Mouse (Mus musculus) thymus, postnatal 10 days (tissue): ENCODE results near the gene Tcl1b1.
"Not testable (repeated sequence)": the region's sequence is repeated elsewhere in the genome, so short reads cannot be mapped to it uniquely, and the experiment has no call there.

Experiments
- DNase-seq, 2 experiments: peaks; one replicate each; pipeline ENCODE4 v3.0.0; 2021; ENCODE audit warnings: low spot score in 2 of 2

The Tcl1b1 gene

DNA sequence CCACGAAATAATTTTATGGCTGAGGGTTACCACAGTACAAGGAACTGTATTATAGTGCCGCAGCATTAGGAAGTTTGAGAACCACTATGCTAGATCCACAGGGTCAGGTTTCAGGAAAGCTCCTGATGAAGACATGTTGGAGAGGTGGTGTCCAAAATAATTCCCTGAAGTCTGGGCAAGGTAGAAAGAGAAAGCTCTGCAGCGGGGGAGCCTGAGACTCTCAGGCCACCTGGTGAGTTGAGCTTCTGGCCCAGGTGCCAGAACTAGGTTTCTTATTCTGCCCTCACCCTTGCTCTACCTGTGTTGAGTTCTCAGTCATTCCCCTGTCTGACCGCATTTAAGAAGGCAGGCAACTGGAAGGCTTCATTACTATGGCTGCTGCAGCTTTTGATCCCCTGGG, at the start of gene Tcl1b1:
TSS of gene Tcl1b1 (plus strand) at position 301 of the 400 bp plus-strand sequence.
- DNase-seq = no peak

DNA sequence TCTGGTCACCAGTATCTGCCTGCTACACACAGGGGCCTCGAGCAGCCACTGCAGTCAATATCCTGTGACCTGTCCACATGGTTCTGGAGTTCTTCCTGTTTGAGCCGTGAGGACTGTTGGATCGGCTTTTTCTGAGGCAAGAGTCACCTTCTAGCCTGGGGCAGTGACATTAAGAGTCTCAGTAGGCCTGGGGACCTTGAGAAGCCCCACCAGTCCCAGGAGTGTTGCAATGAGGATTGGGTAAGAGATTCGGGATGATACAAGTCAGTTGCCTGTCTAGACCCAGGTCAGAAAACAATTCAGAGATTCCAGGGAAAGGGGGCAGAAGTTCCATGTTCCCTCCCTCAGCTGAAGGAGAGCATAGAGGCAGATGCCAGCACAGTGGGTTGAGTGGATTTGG, 49.7 kb upstream of the Tcl1b1 start:
- DNase-seq = no peak

DNA sequence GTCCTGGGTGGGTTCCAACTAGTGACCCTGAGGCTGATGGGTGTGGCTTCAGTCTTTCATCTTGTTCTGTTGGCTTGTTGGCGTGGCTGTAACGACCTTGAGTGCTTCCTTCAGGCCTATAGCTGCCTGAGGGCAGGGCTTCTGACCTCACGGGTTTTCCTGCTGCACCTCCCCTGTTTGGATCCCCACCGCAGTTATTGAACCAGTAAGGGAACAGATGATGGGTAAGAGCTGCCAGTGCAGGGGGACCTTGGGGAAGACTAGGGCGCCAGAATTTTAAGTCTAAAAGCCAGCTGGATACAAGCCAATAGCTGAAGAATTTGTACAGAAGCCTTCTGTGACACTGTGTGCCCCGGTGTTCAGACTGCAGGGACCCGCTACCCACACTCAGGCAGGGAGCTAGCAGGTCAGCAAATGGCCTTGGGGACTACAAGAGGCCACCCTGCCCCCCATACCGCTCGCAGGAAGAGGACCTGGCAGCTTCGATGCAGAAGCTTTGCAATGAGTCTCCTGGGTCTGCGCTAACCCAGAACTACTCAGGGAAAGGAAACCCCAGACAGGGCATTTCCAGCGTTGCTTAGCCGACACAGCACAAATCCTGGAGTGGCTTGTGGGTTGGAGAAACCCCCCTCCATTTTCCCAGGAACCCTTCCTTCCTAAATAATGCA, 47.0 kb upstream of the Tcl1b1 start:
- no peak for DNase-seq

DNA sequence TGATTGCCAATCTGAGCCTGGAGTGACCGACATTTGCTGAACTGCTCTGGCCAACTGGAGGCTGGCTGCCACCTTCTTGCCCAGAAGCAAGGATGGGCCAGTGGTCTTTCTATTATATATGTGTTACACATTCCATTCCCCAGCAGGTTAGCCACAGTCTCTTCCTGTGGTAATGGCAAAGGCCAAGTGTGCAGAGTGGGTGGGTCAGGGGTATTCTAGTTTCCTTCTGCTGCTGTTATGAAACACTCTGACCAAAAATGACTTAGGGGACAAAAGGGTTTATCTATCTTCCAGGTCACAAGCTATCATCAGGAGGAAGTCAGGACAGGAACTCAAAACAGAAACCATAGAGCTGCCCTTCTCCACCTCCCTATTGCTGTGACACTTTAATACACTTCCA, 42.8 kb upstream of the Tcl1b1 start:
- DNase-seq = no peak

DNA sequence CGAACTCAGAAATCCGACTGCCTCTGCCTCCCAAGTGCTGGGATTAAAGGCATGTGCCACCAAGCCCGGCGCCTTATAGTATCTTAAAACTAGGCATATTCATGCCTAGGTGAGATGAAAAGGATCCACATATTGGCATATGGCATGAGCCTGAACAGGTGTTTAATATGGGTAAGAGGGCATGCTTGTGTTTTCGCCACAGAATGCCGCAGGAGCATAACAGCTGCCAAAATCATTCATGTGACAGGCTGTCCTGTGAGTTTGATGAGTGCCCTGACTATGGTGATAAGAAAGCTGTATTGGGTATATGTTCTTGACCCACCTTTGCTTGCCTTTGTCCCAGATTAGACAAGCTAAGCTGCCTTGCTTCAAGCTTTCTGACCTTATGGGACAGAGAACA, 34.1 kb upstream of the Tcl1b1 start:
- no peak for DNase-seq

DNA sequence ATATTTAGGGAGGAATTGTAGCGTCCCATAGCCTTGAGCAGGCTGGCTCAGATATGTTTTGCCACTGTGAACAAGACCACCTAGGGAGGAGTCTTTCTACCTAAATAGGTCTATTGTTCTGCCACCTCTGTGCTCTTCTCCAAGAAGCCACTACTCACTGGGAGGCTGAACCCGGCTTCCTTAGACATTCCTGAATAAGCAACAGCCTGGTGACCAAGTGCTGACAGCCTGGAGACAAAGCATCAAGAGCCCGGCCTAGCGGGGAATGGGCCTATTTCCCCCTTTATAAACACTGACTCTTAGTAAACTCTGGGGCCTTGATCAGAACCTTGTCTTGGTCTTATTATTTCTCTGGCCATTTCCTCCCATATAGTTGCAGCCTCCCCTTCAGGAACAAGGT, 33.0 kb upstream of the Tcl1b1 start:
- no peak for DNase-seq

DNA sequence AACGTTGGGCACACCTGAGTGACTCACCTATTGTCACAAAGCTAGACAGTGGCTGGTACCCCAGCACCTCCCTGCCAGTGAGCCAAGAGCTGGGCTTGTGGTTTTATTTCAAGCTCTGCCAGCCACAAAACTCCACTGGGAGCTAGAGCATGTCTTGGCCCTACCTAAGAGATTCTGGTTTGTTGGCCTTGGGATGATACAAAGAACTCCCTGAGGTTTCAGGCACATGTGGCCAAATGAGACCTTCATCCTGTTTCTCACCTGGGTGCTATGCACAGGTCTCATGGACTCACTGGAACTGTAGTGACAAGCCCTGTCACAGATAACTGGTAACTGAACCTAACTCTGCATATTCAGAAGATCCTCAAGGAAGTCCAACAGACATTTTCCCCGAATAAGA, 31.9 kb upstream of the Tcl1b1 start:
- no peak for DNase-seq

DNA sequence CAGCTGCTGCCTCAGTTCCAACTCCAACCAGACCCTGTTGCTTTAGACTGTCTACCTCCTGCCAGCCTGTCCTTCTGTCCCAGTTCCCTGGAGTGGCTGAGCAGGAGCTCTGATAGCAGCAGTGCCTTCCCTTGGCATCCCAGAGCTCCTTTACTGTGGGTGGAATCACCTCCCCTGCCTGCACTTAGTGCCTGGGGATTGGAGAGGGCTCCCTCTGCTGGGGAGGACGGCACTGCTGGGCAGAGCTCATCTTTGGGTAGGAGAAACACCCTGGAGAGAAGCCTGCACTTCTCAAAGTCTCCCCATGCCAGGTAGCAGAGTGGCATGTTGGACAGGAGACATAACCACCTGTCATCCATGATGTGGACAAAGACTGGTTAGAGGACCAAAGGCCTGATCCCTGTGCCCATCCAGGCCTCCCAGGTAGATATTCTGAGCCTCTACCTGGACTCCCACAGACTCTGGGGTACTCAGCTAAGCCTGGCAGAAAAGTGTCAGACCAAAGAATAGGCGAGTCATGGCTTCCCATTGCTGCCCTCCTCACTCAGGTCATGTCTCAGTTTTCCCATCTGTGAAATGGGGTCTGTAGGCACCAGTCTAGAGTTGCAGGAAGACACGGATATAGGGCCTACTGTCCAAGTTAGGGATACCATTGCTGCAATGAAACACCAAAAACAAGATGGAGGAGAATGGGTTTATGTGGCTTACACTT, 29.8 kb upstream of the Tcl1b1 start:
- not testable (repeated sequence) for DNase-seq

DNA sequence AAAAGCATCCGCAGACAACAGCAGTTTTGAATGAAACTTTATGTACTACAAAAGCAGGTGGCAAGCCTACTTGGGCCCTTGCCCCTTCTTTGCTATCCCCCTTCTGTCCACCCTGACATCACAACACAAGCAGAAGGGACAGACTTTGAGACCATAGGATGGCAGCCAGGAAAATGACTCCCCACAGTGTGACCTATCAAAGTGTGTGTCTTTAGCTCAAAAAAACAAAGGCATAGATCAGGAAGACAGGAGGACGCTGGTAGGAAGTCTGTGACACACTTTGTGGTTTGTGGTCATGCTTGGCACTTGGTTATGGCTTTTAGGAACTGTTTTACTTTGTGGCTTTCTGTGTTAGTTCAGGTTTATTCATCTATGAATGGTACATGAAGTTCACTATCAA, 25.3 kb upstream of the Tcl1b1 start:
- DNase-seq = not testable (repeated sequence)

DNA sequence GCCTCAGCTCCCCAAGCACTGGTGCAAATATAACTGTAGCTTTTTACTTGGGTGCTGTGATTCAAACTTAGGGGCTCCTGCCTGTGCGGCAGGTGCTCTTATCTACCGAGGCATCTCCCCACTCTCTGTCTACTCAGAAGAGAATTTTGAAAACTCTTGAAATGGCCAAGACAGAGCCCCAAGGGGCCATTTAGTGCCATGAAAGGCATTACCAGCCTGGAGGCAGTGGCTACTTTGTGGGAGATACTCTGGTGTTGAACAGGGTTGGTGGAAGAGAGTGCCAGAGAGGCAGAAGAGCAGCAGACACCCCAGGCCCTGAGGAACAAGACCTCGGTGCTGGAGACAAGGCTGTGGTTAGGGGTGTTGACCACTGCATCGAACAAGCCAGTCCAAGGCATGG, 24.7 kb upstream of the Tcl1b1 start:
- DNase-seq = not testable (repeated sequence)

DNA sequence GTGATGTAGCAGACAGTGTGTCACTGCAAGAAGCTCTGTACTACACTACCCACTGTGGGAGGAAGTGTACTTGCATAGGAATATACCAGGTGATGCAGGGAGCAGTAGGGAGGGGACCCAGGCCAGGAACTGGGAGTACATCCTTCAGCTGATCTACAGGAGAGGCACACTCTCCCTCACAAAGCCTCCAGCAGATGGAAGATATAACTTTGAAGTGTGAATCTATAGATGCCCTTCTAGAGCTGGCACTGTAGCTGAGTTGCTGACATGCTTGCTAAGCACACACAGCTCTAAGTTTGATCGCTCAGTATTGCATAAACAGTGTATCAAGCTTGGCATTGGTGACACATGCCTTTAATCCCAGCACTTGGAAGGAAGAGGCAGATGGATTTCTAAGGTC, 21.8 kb upstream of the Tcl1b1 start:
- not testable (repeated sequence) for DNase-seq

DNA sequence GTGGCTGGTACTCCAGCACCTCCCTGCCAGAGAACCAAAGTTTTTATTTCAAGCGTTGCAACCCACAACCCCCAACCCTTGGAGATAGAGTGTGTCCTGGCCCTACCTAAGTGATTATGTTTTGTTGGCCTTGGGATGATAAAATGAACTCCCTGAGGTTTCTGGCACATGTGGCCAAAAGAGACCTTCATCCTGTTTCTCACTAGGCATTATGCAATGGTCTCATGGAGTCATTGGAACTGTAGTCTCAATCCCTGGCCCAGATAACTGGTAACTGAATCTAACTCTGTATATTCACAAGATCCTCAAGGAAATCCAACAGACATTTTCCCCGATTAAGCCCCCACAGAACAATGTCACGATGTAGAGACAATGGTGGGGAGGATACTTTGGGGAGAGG, 16.4 kb upstream of the Tcl1b1 start:
- DNase-seq = no peak

DNA sequence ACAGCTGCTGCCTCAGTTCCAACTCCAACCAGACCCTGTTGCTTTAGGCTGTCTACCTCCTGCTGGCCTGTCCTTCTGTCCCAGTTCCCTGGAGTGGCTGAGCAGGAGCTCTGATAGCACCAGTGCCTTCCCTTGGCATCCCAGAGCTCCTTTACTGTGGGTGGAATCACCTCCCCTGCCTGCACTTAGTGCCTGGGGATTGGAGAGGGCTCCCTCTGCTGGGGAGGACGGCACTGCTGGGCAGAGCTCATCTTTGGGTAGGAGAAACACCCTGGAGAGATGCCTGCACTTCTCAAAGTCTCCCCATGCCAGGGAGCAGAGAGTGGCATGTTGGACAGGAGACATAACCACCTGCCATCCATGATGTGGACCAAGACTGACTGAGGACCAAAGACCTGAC, 14.6 kb upstream of the Tcl1b1 start:
- not testable (repeated sequence) for DNase-seq

DNA sequence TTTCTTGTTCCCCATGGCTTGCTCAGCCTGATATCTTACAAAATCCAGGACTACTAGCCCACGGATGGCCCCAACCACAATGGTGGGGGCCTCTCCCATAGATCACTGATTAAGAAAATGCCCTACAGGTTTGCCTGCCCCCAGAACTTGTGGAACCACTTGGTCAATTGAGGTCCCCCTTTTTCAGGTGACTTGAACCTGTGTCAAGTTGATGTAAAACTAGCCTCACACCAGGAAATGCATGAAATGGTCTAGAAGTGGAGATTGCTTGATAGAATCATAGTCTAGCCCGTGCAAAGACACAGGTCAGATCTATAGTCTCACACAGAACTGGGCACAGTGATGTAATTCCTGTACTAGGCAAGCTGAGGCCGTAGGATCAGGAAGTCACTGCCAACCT, 13.8 kb upstream of the Tcl1b1 start, which contains the start of gene Tcl1b2:
TSS of gene Tcl1b2 (plus strand) at position 301 of the 400 bp plus-strand sequence.
- DNase-seq = no peak

DNA sequence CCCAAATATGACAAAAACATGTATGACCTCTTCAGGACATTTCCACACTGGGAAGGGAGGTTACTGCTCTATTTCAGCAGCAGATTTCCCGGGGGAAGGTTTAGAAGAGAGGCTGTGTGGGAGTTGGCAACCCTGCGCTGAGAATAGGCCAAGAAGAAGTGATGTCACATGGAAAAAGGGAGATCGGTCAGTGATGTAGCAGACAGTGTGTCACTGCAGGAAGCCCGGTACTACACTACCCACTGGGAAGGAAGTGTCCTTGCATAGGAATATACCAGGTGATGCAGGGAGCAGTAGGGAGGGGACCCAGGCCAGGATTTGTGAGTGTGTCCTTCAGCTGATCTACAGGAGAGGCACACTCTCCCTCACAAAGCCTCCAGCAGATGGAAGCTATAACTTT, 4.2 kb upstream of the Tcl1b1 start:
- not testable (repeated sequence) for DNase-seq

DNA sequence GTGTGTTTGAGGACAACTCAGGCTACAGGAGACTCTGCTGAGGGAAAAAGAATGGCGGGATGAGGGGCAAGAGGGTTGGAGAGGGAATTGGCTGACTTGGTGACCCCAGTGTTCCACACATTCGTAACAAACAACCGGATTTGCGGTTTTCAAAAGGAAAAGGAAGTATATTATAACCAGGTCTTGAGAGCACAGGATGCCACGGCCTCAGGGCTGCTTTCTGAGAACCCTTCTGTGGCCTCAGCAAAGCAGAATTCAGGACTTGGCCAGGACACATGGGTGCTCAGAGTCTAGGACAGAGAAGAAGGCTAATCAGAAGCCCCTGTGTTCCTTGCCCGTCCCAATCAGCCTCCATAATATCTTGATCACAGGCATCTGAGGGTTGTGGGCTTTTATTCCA, 648 bp upstream of the Tcl1b1 start:
- no peak for DNase-seq

DNA sequence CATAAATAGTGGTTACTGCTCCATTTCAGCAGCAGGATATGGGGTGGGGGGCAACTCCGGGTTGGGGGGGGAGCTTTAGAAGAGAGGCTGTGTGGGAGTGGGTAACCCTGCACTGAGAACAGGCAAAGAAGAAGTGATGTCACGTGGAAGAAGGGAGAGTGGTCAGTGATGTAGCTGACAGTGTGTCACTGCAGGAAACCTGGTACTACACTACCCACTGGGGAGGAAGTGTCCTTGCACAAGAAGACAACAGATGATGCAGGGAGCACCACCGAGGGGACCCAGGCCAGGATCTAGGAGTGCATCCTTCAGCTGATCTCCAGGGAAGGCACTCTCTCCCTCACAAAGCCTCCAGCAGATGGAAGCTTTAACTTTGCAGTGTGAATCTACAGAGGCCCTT, 7.2 kb downstream of the Tcl1b1 start:
- DNase-seq = no peak

DNA sequence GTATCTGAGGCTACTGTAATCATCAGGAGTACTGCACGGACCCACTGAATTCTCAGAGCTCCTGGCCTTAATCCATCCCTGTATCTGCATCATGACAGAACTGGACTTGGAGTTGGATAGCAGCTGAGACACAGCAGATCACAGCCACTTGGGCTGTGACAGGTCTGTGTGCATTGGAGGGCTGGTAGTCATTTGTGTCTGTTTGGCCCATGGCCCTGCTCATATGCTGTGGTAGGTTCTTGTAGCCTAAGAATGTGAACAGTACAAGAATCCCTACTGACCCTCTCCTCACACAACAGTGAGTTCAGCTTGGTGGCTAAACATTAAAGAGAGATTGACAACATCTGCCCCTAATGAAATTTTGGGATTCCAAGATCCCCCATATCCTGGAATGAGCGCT, 13.9 kb downstream of the Tcl1b1 start:
- no peak for DNase-seq

DNA sequence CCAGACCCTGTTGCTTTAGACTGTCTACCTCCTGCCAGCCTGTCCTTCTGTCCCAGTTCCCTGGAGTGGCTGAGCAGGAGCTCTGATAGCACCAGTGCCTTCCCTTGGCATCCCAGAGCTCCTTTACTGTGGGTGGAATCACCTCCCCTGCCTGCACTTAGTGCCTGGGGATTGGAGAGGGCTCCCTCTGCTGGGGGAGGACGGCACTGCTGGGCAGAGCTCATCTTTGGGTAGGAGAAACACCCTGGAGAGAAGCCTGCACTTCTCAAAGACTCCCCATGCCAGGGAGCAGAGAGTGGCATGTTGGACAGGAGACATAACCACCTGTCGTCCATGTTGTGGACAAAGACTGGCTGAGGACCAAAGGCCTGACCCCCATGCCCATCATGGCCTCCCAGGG, 14.8 kb downstream of the Tcl1b1 start:
- peak; percentile 9 to 62 for DNase-seq

DNA sequence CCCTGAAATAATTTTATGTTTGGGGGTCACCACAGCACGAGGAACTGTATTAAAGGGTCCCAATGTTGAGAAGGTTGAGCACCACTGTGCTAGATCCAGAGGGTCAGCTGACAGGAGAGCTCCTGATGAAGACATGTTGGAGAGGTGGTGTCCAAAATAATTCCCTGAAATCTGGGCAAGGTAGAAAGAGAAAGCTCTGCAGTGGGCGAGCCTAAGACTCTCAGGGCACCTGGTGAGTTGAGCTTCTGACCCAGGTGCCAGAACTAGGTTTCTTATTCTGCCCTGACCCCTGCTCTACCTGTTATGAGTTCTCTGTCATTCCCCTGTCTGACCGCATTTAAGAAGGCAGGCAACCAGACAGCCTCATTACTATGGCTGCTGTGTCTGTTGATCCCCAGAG, 16.6 kb downstream of the Tcl1b1 start, which contains the start of gene Tcl1b5:
TSS of gene Tcl1b5 (plus strand) at position 301 of the 400 bp plus-strand sequence.
- not testable (repeated sequence) for DNase-seq

DNA sequence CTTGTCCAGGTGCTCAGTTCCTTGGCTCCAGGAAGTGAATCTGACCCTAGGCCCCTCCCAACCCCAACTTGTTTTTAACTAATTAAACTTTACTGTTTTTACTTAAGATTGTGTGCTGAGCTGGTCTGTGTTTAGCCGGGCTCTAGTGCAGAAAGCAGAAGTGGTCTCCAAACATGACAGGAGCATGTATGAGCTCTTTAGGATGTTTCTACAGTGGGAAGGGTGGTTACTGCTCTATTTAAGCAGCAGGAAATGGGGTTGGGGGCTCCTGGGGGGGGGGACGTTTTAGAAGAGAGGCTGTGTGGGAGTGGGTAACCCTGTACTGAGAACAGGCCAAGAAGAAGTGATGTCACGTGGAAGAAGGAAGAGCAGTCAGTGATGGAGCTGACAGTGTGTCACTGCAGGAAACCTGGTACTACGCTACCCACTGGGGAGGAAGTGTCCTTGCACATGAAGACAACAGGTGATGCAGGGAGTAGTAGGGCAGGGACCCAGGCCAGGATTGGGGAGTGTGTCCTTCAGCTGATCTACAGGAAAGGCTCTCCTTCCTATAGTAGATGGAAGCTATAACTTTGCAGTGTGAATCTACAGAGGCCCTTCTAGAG, 21.7 kb downstream of the Tcl1b1 start:
- DNase-seq = not testable (repeated sequence)

DNA sequence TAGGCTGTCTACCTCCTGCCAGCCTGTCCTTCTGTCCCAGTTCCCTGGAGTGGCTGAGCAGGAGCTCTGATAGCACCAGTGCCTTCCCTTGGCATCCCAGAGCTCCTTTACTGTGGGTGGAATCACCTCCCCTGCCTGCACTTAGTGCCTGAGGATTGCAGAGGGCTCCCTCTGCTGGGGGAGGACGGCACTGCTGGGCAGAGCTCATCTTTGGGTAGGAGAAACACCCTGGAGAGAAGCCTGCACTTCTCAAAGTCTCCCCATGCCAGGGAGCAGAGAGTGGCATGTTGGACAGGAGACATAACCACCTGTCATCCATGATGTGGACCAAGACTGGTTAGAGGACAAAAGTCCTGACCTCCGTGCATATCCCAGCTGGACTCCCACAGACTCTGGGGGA, 29.5 kb downstream of the Tcl1b1 start:
- peak in 1 of 2 experiments; percentile 7 for DNase-seq

DNA sequence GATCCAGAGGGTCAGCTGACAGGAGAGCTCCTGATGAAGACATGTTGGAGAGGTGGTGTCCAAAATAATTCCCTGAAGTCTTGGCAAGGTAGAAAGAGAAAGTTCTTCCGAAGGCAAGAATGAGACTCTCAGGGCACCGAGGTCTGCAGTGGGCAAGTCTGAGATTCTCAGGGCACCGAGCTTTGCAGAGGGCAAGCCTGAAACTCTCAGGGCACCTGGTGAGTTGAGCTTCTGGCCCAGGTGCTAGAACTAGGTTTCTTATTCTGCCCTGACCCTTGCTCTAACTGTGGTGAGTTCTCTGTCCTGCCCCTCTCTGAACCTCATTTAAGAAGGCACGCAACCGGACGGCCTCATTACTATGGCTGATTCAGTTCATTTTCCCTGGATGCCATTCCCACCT, 31.3 kb downstream of the Tcl1b1 start, which contains the start of gene Tcl1b3:
TSS of gene Tcl1b3 (plus strand) at position 301 of the 400 bp plus-strand sequence.
- DNase-seq = not testable (repeated sequence)
